Mouse (Mus musculus) neural tube, embryonic 13.5 days (tissue): Measurements from ENCODE around the gene Lim2. TPM values are rescaled to one million over a fixed set of nuclear protein-coding genes. Genes with fewer than 3 reads are reported as not detected.
A peak's percentile ranks its signal among the peaks of the same experiment; 100 is the strongest.

Source experiments
- ATAC-seq: fragments of 200-750 bp; cut with Nextera tagmentation; 2 replicates; pipeline ENCODE4 v1.8.0; 2017; ENCODE audit warnings: low read depth, mild to moderate bottlenecking, moderate TSS enrichment, moderate library complexity
- H3K27ac ChIP-seq: fragments of 300-500 bp; sonication (generic); replicated peaks from 2 replicates; pipeline ENCODE4 v1.5.1; 2015; ENCODE audit warnings: moderate library complexity, mild to moderate bottlenecking, inconsistent platforms
- H3K27me3 ChIP-seq: fragments of 300-500 bp; sonication (generic); 2 replicates; pipeline ENCODE4 v1.6.1; 2015; ENCODE audit warnings: mild to moderate bottlenecking, inconsistent platforms
- H3K36me3 ChIP-seq: fragments of 300-500 bp; sonication (generic); 2 replicates; pipeline ENCODE4 v1.6.1; 2015; ENCODE audit warnings: mild to moderate bottlenecking, inconsistent platforms
- H3K4me1 ChIP-seq: fragments of 300-500 bp; sonication (generic); replicated peaks from 2 replicates; pipeline ENCODE4 v1.6.1; 2015; ENCODE audit warnings: inconsistent platforms
- H3K4me2 ChIP-seq: fragments of 300-500 bp; sonication (generic); 2 replicates; pipeline ENCODE4 v1.6.1; 2015; ENCODE audit warnings: inconsistent platforms, mild to moderate bottlenecking, moderate library complexity
- H3K4me3 ChIP-seq: fragments of 300-500 bp; sonication (generic); 2 replicates; pipeline ENCODE4 v1.5.1; 2015; ENCODE audit warnings: mild to moderate bottlenecking, inconsistent platforms
- H3K9ac ChIP-seq: fragments of 300-500 bp; sonication (generic); 2 replicates; pipeline ENCODE4 v1.6.1; 2015; ENCODE audit warnings: moderate library complexity, mild to moderate bottlenecking, inconsistent platforms
- H3K9me3 ChIP-seq: fragments of 300-500 bp; sonication (generic); 2 replicates; pipeline ENCODE4 v1.6.1; 2016; ENCODE audit warnings: inconsistent platforms
- WGBS: fragments of 180-500 bp; shearing (Covaris S2); methylation state at CpG from one replicate; pipeline ENCODE4 v1.1.7; 2015; 5-methylcytosine and 5-hydroxymethylcytosine counted together
- microRNA-seq: library from miRNA; unstranded; fragments of <30 nt; microRNA quantifications from one replicate; pipeline ENCODE4, GENCODE M21; 2016
- polyA plus RNA-seq: library from polyadenylated mRNA; unstranded; fragments of >200 nt; fragmentation: Nextera tagmentation; extraction: Ambion mirVana; gene quantifications from 2 replicates; pipeline ENCODE4 v1.2.1, GENCODE M21; 2015

Gene Lim2
- polyA plus RNA-seq, 1 experiment from 2014 or later = not detected

- Histone ChIP-seq H3K4me3 (no peak overlapping the region), H3K4me2 (no peak overlapping the region), H3K9ac (no peak overlapping the region), H3K4me1 (peaks cover 18% of the 10 kb centered on the region), H3K27me3 (peaks cover 60% of the 10 kb centered on the region), H3K27ac (no peak overlapping the region), H3K36me3 (peaks cover 44% of the 10 kb centered on the region), H3K9me3 (no peaks in the 10 kb centered on the region)
- 4% methylated on average over 13 of the region's 13 CpGs for WGBS
- no peak for ATAC-seq
Observed at GRCm38 (mm10) chr7:43476376-43476775, 48.9 kb downstream of the Lim2 start.

- Histone ChIP-seq H3K9me3 (no peaks in the 10 kb centered on the region), H3K4me3 (no peak overlapping the region), H3K9ac (no peak overlapping the region), H3K27me3 (peaks cover 41% of the 10 kb centered on the region), H3K4me1 (peaks cover 40% of the 10 kb centered on the region), H3K36me3 (peaks cover 19% of the 10 kb centered on the region), H3K4me2 (no peak overlapping the region), H3K27ac (no peak overlapping the region)
- 73% methylated on average over 3 of the region's 3 CpGs for WGBS
- ATAC-seq = no peak
Observed at GRCm38 (mm10) chr7:43481191-43481590, 53.7 kb downstream of the Lim2 start.

DNA sequence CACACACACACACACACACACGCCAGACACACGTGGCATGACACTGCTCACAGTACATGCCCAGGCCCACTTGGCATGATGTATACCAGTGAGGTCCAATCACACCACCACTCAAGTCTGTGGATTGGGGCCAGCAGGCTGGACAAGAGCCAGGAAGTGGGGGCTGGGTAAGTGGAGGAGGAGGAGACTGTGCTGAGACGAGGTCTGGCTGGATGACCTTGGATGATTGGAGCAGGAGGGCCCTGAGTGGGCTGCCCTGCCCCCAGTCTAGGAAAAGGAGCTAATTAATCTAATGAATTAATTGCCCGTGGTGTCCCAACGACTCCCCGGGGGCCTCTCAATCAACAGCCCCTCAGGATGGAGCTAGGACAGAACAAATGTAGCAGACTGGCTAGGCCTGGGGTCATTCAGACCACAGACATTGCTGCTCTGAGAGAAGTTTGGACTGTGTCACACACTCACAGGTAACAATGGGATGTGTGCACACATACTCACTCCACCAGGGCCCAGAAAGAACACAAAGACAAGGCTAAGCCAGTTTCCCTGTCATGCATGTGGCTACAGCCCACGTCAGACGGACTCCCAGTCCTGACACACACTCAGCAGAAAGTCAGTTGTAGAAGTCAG, 54.7 kb downstream of the Lim2 start:
- no peak overlapping the region for H3K27ac ChIP-seq
- 30% methylated on average over 8 of the region's 8 CpGs for WGBS

GRCm38 (mm10) chr7:43483236-43483635, 55.8 kb downstream of the Lim2 start:
- Histone ChIP-seq H3K9ac (no peak overlapping the region), H3K9me3 (no peaks in the 10 kb centered on the region), H3K27me3 (peaks cover 21% of the 10 kb centered on the region), H3K4me3 (no peak overlapping the region), H3K4me1 (peaks cover 37% of the 10 kb centered on the region), H3K4me2 (no peak overlapping the region), H3K36me3 (peaks cover 8% of the 10 kb centered on the region), H3K27ac (no peak overlapping the region)
- no peak for ATAC-seq
- WGBS = 23% methylated on average over 10 of the region's 10 CpGs

More for the DNA sequence above, 54.7 kb downstream of the Lim2 start:
- Histone ChIP-seq H3K4me1 (peaks cover 34% of the 10 kb centered on the region), H3K4me3 (no peak overlapping the region), H3K4me2 (no peak overlapping the region), H3K36me3 (peaks cover 15% of the 10 kb centered on the region), H3K9me3 (no peaks in the 10 kb centered on the region), H3K27me3 (peaks cover 31% of the 10 kb centered on the region), H3K9ac (no peak overlapping the region)
- ATAC-seq = peak; percentile 80

Small RNA genes within 50 kb of the gene (microRNA-seq; reads per million reads assigned to microRNA genes)
- 0.44 reads per million for gene Mir7051

Other genes with a start within 250 kb of the Lim2 start
- 16.2 and 17.4 TPM in 2 replicates for gene Zfp715, start 114.4 kb upstream of the Lim2 start, polyA plus RNA-seq
- gene Siglecf, start 76.3 kb upstream of the Lim2 start, polyA plus RNA-seq = 0.17 and 0.26 TPM in 2 replicates
- 0.21 TPM in 1 of 2 replicates, not detected in the other for gene Siglecg, start 19.5 kb upstream of the Lim2 start, polyA plus RNA-seq
- not detected in 2 replicates for gene Nkg7, start 9.4 kb downstream of the Lim2 start, polyA plus RNA-seq
- gene Cldnd2, start 13.1 kb downstream of the Lim2 start, polyA plus RNA-seq = not detected in 2 replicates
- gene Etfb, start 16.4 kb downstream of the Lim2 start, polyA plus RNA-seq = 148 and 170 TPM in 2 replicates
- gene Gm45233, start 16.5 kb downstream of the Lim2 start, polyA plus RNA-seq = 0.40 TPM in 1 of 2 replicates, not detected in the other
- gene Vsig10l, start 35.5 kb downstream of the Lim2 start, polyA plus RNA-seq = 8.1 and 9.6 TPM in 2 replicates
- 8.6 TPM in 2 replicates for gene Iglon5, start 62.4 kb downstream of the Lim2 start, polyA plus RNA-seq
- gene 4931406B18Rik, start 78.3 kb downstream of the Lim2 start, polyA plus RNA-seq = not detected in 2 replicates
- 1.5 and 1.6 TPM in 2 replicates for gene Cd33, start 116.8 kb downstream of the Lim2 start, polyA plus RNA-seq
- gene Zfp658, start 134.6 kb downstream of the Lim2 start, polyA plus RNA-seq = 8.2 and 9.5 TPM in 2 replicates
- gene Zfp719, start 151.9 kb downstream of the Lim2 start, polyA plus RNA-seq = 13.9 and 14.7 TPM in 2 replicates
- gene Zfp819, start 179.5 kb downstream of the Lim2 start, polyA plus RNA-seq = 0.29 and 0.32 TPM in 2 replicates
- gene Ceacam18, start 207.0 kb downstream of the Lim2 start, polyA plus RNA-seq = not detected in 2 replicates
- gene Siglece, start 232.5 kb downstream of the Lim2 start, polyA plus RNA-seq = 0.41 TPM in 1 of 2 replicates, not detected in the other
- 20.1 and 21.1 TPM in 2 replicates for gene Ctu1, start 244.3 kb downstream of the Lim2 start, polyA plus RNA-seq